Mouse (Mus musculus): ENCODE measurements around the gene Ak4. TPM values are rescaled to one million over a fixed set of nuclear protein-coding genes. Genes with fewer than 3 reads are reported as not detected.
"Not testable (repeated sequence)": the region's sequence is repeated elsewhere in the genome, so short reads cannot be mapped to it uniquely, and the experiment has no call there.

Ak4 gene
- 1 to 10 TPM; 5.9 to 6.4 TPM for total RNA-seq (2021)
- long read RNA-seq, experiment 1, partial matches to known transcripts = 0 of 1 reads
- long read RNA-seq, experiment 1, other reads (novel, unspliced or antisense) = 1 of 1 reads
- long read RNA-seq, experiment 2 = 0 reads

DNA sequence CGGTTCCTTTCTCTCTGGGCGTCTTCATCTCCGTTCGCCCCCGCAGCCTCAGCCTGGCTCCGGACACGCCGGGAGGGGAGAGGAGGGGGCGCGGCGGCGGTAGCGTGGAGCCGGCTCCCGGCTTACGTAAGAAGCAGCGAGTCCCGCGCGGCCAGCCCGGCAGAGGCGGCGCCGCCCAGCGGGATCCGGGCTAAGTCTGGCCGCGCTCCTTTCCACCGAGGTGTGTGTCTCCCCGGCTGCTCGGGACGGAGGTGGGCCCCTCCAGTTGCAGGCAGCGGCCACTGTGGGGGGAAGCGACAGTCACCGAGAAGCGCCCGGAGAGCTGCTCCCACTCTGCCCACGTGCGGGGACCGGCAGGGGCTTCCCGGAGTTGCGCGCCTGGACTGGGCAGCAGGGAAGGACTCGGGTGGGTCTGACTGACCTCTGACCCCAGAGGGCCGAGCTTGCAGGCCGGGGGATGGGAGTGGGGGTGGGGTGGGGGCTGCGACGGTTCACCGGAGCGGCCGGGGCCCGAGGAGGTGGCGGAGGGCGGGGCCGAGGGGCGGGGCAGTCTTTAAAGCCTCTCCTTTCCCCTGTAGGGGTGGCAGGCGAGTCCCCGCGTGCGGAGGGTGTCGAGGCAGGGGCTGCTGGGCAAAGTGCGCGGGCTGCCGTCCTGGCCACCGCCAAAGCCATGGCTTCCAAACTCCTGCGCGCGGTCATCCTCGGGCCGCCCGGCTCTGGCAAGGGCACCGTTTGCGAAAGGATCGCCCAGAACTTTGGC, at the start of gene Ak4:
Gene Ak4, plus strand, starts transcription at position 127 of the 760 bp plus-strand sequence.
- DNase-seq = peak; percentile 69 to 80

DNA sequence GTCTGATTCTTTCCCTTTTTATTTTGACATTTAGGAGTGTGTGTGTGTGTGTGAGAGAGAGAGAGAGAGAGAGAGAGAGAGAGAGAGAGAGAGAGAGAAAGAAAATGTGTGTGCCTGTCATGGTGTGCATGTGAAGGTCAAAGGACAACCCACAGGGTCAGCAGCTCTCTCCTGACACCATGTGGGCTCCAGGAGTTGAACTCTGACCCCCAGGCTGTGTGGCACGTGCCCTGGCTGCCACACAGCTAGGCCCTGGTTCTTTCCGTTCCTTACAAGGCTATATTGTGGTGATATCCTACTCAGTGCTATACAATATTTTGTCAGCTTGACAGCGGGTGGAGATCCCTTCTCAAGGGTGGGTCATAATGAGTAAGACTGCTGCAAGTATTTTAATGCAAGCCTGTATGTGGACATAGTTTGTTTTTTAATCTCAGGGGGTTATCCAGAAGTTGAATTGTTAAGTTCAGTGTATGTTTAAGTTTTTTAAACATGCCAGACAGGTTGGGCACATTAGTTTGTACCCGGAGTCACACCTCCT, 49.3 kb upstream of the Ak4 start:
- DNase-seq = no peak

DNA sequence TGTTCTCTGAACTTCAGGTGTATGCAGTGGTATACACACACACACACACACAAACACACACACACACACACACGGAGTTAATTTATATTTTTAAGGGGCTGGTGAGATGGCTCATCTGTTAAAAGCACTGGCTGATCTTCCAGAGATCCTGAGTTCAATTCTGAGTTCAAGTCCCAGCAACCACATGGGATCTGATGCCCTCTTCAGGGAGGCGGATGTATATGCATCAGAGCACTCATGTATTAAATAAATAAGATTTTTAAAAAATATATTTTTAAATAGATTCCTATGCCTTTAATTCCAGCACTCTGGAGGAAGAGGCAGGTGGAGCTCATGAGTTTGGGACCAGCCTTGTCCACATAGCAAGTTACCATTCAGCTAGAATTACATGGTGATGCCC, 46.8 kb upstream of the Ak4 start:
- no peak for DNase-seq

DNA sequence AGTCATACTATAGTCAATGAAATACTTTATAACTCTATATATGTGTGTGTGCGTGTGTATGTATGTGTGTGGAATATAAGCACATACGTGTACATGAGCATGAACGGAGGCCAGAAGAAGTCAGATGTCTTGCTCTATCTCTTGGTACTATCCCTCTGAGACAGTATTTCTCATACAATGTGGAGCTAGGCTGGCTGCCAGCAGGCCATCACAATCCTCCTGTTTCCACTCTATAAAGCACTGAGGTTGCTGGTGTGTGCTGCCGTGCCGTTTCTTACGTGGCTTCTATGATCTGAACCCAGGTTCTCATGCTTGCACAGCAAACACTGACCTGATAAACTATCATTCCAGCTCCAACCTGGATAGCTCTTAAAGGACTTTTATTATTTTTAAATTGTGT, 46.3 kb upstream of the Ak4 start:
- DNase-seq = no peak

DNA sequence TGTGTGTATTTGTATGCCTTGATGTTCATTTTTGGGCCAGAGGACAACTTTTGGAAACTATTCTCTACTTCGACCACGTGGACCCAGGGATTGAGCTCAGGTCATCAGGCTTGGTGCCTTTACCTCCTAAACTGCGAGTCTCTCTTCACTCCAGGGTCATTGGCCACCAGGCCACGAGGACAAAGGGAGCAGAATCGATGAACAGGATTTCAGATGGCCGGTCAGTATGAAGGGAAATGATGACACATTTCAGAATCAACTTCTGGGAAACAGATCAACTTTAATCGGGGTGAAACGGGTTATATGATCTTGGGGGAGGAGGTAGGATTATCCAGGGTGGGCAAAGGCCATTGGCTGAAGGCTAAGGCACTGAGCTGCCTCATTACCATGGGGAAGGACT, 45.0 kb upstream of the Ak4 start:
- DNase-seq = no peak

DNA sequence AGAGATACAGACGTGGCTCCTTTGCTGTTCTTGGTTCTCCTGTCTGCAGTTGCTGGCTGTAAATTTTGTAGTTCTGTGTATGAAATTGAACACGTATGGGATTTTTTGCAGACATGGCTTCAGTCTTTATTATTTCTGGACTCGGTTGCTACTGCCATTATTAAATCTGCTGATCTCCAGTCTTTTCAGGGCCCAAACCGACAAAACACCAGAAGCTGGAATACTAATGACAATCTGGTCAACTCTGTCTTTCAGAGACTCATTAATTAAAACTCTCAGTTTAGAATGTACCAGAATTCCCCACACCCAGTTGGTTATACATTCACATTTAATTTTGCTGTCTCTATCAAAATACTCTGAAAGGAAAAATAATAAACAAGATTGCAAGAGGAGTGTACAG, 42.2 kb upstream of the Ak4 start:
- DNase-seq = no peak

DNA sequence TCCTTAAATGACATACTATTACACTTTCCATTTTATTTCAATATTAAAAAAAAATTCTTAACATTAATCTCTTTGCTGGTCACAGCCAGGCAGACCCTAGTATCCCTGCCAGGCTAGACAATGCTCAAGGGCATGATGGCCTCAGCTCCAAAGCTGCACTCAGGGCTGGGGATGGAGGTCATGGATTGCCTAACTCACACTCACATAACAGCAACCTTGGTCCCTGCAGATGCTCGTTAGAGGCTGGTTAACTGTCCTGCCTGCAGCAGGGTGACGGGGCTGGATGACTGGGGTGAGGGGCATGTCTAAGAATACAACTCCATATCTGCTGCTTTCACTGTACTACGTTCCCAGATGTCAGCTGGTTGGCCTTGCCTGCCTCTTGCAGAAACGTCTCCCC, 40.8 kb upstream of the Ak4 start:
- DNase-seq = peak; percentile 65 to 75

DNA sequence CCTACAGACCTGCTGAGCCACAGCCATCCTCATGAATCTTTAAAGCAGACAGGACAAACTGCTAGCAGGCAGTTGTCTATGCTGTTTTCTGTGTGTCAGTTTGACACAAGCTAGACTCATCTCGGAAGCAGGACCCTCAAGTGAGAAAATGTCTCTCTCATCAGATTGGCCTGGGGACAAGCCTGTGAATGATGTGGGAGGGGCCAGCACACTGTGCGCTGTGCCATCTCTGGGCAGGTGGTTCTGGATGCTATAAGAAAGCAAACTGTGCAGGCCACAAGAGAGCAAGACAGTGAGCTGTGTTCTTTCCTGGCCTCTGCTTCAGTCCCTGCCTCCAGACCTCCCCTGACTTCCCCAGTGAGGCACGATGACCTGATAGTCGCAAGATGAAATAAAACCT, 40.3 kb upstream of the Ak4 start:
- peak in 1 of 2 experiments; percentile 4 for DNase-seq

DNA sequence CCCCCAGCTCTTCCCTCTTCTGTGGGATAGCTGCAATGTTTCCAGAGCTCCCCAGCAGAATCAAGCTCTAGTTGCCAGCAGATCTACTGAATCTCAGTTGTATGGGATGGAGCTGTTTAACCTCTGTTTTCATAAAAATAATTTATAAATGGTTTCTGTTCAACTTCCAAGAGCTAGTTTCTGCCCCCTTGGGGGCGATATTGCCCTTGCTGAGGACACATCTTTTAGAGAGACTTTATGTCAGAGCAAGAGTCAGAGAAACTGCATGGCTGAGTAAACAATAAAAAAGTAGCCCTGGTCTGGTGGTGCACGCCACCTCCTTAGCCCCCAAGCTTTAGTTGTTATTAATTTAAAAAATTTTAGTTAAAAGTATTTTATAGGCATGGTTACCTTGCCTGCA, 34.1 kb upstream of the Ak4 start:
- DNase-seq = no peak

DNA sequence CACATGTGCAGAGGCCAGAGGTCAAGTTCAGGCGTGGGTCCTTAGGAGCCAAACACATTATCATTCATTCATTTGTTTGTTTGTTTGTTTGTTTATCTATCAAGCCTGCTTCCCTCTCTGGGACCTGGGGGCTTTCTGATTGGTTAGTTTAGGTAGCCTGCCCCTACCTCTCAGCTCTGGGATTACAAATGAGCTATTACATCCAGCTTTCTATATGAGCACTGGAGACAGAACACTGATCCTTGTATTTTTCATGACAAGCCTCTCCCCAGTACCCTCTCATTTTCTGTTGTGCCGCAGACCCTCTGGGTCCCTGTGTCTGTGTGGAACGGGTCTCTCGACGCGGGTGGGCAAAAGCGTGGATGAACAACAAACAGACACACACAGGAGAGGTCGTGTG, 30.8 kb upstream of the Ak4 start:
- no peak for DNase-seq

DNA sequence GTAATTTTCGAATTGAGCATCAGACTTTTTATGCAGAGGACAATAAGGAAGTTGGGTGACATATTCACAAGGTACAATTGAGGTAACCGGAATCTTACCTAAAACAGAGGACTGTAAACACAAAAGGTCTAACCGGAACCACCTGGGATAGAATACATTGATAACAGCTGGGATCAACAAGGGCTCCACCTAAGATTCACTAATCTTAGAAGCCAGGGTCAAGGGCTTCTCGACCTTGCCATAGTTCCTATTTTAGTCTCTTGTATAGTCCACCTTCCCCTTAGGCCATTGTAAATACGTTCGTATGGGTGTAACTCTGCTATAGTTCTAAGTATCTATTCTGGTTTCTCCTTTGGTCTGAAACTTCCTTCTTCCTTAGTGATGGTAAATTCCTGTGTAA, 30.4 kb upstream of the Ak4 start:
- not testable (repeated sequence) for DNase-seq

DNA sequence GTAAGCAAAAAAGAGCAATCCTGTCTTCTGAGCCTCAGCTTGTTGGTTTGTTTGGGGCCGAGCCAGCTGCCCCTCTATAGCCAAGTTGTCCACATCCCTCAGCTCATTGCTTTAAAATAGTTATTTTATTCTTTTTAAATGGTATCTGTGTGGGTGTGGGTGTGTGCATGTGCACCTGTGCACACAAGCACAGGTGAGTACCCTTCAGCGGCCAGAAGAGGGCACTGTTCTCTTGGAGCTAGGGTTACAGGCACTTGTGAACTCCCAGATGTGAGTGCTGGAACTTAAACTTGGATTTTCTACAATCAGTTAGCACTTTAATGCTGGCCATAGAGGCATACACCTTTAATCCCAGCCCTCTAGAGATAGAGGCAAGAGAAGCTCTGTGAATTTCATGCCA, 26.8 kb upstream of the Ak4 start:
- peak; percentile 40 to 66 for DNase-seq

DNA sequence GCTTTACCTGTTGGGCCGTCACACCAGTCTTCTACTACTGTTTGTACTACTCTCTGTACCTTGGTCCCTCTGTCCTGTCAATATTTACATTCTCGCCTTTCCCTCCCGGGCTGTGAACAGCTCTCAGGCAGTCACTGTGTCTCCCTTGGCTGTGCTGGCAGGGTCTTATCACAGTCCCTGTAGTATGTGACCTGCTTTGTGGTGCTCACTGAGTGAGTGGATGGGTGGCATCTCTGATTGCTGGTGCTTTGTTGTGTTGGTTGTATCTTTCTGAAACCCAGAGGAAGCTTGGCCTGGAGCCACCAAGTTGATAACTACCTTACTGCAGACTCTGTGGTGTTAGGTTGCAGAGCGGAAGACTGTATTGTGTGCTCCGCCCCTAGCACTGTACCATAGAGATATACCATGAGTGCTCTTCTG, 25.8 kb upstream of the Ak4 start:
- no peak for DNase-seq

DNA sequence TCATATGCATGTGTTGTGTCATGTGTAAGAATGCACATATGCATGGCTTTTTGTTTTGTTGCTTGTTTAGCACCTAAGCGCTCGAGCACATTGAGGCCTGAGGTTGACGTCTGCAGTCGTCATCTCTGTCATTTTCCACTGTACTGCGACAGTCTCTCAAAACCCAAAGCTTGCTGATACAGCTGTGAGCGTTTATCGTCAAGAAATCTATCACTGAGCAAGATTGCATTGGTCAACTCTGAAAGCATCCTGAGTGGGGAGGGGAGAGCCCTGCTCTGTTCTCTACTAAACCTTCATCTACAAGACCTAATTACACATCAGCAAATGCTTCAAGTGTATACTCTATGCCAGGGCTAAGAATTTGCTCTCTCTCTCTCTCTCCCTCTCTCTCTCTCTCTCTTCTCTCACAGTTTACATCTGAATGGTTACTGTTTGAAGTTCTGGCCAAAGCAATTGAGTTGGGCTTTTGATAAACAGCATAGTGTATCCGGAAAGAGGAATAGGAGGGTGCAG, 24.0 kb upstream of the Ak4 start:
- no peak for DNase-seq

DNA sequence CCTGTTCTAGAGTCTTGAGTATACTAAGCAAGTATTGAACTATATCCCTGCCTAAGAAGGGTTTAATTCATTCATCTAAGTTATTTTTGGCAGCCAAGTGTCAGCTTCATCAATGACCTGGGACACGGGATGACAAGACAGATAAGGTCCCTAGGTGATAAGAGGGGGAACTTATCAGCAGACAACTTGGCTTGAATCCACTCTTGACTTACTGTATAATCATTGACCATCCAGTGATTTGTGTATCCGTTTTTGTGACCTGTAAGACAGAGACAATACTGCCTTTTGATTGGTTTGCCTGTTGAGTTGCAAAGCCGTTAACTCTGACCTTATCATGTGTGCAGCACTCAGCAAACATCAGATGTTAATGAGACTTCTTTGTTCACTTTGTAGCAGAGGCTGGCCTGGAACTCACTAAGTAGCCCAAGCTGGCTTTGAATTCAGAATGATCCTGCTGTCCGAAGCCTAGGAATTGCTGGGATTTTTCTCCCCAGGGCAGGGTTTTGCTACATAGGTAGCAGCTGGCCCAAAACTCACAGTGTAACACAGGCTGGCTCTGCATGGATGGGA, 19.0 kb upstream of the Ak4 start:
- DNase-seq = no peak

DNA sequence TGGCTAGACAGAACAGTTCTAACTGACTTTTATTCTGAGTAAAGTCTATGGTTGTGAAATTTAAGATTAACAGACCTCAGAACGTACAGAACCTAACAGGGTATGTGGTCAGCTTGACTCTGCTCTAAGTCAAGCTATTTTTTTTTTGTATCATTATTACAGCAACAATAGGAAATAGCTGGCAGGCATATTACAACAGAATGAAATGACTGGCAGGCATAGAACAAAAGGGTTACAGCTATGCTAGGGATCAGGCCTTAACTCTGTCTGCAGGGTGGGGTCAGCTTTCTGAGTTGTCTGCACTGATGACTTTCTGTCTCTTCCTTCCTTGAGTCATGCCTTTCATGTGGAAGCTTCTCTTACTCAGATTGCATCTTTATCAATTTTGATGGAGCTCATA, 17.1 kb upstream of the Ak4 start:
- DNase-seq = no peak

DNA sequence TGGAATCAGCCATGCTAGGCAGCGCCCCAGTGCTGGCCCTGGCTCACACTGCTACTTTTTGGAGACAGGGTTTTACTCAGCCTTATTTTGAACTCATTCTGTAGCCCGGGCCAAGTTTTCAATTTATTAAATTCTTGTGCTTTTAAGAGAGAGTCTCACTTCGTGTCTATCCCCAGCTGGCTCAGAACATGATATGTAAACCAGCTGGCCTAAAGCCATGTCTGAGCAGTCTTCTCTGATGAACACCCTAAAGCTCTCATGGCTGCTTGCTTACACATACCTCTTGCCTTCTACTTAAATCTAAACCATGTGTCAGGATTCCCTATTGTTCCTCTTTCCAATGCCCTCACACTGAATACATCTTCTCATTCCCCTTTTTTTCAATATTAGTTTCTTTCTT, 14.2 kb upstream of the Ak4 start:
- no peak for DNase-seq

DNA sequence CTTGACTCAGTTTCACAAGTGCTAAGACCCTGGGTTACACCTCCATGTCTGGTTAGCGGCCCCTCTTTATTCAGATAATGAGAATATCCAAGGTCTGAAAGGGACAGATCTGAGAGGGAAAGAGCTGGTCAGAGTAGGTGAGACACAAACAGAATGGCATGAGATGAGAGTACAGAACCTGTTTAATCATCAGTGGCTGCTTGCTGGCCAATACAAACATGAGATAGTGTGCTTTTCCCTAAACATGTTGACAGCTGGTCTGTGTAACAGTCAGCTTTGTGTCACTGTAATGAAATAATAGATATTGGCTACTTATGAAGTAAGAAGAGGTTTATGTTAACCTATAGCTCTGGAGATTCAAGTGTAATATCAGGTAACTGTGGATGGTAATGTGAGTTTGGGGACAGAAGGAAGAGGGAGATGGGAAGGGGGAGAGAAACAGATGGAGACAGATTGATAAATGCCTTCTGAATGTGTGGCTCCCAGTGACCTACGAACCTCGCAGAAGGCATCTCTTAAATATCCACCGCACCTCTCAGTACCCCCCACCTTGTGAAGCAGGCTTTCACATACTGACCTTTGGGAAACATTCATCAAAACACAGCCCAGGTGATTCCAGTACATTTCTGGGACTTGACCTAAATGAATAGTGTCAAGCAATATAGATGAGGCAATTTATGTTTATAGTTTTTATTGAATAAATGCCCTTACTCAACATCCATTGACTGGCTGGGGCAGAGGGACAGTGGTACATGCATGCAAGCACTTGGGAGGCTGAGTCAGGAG, 12.5 kb upstream of the Ak4 start:
- no peak for DNase-seq

DNA sequence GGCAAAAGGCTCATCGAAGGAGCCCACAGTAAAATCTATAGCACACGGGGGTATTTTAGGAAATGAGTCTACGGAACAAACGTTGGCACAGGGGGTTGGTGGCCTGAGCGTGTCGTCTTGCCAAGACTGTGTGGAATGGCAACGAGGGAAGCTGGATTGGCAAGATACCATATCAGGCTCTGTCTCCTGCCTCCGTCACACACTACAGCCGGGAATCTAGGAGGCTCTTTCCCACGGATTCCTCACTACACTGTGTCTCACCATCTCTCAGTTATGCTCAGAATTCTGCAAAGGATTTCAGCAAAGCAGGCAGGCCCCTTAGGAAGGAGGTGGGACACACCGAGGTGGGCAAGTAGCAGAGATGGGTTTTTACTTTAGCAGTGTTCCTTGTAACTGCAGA, 2.1 kb upstream of the Ak4 start:
- DNase-seq = no peak

DNA sequence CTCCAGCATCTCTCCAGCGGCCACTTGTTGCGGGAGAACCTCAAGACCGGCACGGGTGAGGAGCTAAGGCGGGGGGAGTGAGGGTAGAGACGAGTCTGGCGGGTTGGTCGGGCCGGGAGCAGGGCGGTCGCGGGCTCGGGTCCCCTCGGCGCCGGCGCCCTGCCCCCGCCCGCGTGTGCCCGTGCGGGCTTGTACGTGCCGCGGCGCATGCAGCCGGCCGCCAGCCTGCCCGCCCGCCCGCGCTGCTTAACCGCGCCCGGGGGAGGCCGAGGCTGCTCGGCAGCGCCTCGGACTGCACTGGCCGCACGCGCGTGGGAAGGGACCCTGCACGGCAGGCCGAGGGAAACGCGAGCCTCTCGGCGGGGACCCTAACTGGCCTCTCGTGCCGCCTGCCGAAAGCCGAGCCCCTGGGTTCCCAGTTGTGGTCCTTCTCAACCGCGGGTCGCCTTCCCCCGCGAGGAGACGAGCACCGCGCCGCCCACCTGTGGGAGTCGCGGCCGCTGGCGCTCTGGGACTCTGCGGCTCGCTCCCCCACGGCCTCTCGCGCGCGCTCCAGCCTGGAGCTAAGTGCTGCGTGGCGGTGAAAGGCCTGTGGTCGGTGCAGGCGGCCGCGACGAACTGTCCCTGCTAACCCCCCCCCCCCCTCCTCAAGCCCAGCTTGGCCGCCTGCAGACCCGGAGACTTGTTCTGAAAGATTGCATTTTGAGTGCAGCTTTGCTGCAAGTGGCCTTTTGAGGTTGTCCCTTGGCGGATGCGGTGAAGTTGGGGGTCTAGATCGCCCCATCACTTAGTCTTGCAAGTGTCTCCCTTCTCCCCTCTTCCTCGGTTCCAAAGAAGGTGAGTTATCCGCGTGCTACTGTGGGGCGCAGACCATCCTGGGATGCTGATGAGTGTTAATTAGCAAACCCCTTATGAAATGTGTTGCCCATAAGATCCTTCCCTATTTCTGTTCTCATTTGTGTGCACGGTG, 1.1 kb downstream of the Ak4 start:
- peak; percentile 27 to 40 for DNase-seq

DNA sequence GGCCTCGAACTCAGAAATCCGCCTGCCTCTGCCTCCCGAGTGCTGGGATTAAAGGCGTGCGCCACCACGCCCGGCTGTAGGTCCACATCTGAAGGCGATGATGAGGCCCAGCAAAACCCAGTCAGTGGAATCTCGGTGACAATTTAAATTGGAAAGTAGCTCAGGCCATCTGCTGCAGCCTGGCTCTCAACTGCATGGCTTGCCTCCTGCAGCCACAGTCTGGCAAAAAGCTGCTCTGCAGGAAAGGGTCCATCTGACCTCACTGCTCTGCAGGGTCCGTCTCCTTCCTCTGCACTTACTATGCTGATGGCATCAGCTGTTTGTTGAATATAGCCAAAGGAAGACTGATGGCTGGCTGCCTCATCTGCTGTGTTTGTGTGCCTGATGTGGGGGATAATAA, 3.9 kb downstream of the Ak4 start:
- no peak for DNase-seq

All from adrenal gland, postnatal 36 days (tissue).